Mouse (Mus musculus) thymus, adult 2 months (tissue): ENCODE measurements around the gene Ppp4r1.

Experiments
- CTCF ChIP-seq: fragments of 200-500 bp; IDR thresholded peaks from 2 replicates; pipeline ENCODE4 v1.5.1; 2012; ENCODE audit warnings: mild to moderate bottlenecking, control low read depth, low read length, moderate library complexity, borderline replicate concordance; ENCODE audit not compliant: control insufficient read depth, poor library complexity, insufficient read depth; ENCODE audit errors: extremely low read depth
- POLR2A ChIP-seq: fragments of 200-500 bp; IDR thresholded peaks from 2 replicates; pipeline ENCODE4 v1.6.1; 2012; ENCODE audit warnings: mild to moderate bottlenecking, low read length, control low read depth, moderate library complexity; ENCODE audit not compliant: control insufficient read depth, poor library complexity, insufficient read depth; ENCODE audit errors: extremely low read depth

DNA sequence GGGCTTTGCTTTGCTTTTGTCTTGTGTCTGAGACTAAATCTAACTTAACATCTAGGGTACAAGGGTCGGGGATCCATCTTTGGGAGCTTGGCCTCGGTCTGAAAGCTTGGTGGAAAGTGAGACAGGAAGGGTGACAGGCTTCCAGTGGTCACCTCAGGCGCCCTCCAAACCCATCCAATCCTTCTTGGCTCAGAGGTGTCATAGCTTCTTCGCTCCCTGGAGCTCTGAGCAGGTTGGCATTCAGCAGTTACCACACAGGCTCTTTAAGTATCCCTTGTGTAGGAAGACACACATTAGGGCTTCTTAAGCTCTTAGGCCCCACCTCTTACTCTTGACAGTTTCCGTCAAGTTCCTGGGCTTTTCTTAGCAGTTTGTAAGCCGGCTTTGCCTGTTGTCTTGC lies 7.2 kb downstream of the Ppp4r1 start:
- TF ChIP-seq CTCF (no peak), POLR2A (no peak)
